Mouse (Mus musculus): ENCODE data around the gene Zfp446. TPM values are rescaled to one million over a fixed set of nuclear protein-coding genes. Genes with fewer than 3 reads are reported as not detected.
"Not testable (repeated sequence)": the region's sequence is repeated elsewhere in the genome, so short reads cannot be mapped to it uniquely, and the experiment has no call there.

The Zfp446 gene
- total RNA-seq (2022), result 10 to 100 TPM in 1 of 4 experiments, 1 to 10 TPM in 3; 7.5 to 10.8 (median 8.8) TPM

DNA sequence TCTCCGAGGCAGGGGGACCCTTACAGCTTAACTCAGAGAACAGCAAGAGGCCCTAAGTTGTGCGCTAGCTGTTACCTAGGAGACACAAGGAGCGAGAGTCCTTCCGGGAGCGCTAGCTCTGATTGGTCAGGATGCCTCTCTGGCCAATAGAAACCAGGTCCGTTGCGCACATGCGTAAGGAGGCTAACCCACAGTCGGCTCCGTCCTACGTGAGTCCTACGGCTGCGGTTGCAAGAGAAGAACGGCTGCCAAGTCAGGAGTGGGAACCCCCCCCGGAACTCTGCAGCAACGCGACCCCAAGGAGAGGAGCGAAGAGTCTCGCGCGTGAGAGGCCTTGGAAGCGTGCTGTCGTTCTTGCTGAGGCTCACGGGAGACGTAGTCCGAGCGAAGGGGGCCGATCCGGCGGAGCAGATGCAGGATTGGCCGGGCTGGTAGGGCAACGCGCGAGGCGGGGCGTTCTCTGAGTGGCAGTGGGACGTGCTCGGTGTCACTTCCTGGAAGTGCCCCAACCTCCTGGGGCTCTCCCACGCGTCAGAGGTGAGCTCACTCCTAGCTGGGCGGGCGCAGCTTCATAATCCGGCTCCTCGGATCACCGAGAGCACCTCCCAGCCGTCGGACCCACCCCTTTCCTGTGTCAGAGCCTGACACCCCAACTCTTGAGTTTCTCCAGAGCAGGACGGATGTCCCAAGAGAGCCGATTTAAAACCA, at the start of gene Zfp446:
Gene Zfp446 (plus strand): TSS at position 167 of the 708 bp plus-strand sequence.
- peak; percentile 99 for DNase-seq (ENCODE audit: low spot score in 2 of 2)

DNA sequence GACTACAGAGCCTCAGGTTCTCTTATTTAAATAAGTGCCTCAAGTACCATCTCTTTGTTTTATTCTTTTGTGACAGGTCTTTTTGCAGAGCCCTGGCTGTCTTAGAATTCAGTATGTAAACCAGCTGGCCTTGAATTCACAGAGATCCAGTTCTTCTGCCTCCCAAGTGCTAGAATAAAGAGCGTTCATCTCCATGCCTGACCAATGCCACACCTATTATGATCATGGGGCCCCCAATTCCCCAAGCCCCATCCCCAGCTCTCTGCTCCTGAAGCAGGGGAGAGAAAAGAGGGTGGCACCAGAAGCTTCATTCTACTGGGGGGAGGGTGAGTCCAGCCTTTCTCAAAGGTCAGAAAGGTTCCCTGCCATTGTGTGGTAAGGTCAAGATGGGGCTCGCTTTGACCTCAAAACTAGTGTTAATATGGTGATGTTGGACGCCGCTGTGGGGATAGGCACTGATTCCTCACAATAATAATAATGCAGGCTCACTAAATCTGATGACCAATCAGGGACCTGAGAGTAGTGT, 44.0 kb upstream of the Zfp446 start:
- DNase-seq (ENCODE audit: low spot score in 2 of 2), result no peak

DNA sequence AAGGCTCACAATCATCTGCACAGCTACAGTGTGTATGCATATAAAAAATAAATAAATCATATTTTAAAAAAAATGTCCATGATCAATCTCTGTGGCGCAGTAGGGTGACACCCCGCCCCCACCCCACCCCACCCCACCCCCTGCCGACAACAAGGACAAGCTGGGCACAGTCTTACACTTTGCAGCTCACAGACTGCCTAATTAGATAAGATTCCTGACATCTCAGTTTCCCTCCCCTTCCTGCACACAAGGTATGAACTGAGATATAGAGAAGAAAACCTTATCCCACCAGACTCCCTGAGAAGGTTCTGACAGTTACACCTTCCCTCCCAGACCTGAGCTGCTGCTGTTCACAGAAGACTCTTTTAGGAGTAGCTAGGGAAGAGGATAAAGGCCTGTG, 42.8 kb upstream of the Zfp446 start:
- DNase-seq (ENCODE audit: low spot score in 2 of 2), result no peak

DNA sequence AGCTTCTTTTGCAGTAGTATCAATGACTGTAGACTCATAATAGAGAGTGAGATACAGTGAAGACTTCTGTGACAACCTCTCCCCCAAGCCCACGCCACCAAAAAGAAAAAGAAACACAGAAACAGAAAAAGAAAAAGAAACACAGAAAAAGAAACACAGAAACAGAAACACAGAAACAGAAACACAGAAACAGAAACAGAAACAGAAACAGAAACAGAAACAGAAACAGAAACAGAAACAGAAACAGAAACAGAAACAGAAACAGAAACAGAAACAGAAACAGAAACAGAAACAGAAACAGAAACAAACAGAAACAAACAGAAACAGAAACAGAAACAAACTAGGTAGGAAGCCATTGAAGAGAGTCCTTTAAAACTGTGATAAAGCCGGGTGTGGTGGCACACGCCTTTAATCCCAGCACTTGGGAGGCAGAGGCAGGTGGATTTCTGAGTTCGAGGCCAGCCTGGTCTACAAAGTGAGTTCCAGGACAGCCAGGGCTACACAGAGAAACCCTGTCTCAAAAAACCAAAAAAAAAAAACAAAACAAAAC, 40.3 kb upstream of the Zfp446 start:
- not testable (repeated sequence) for DNase-seq (ENCODE audit: low spot score in 2 of 2)

DNA sequence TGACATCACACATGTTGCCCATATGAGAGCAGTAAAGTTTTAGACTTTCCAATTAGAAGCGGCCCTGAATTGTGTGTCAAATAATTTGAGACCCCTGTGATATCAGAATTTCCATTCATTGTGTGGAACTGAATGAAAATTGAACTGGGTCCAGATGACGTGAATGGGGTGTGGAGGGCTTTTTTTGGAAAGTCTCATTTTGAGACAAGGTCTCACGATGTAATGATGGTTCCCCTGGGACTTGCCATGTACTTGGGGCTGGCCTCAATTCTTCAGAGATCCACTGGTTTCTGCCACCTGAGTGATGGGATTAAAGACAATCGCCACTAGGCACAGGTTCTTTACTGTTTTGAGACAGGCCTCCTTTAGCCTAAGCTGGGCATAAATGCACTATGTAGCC, 37.0 kb upstream of the Zfp446 start:
- DNase-seq (ENCODE audit: low spot score in 2 of 2), result no peak

DNA sequence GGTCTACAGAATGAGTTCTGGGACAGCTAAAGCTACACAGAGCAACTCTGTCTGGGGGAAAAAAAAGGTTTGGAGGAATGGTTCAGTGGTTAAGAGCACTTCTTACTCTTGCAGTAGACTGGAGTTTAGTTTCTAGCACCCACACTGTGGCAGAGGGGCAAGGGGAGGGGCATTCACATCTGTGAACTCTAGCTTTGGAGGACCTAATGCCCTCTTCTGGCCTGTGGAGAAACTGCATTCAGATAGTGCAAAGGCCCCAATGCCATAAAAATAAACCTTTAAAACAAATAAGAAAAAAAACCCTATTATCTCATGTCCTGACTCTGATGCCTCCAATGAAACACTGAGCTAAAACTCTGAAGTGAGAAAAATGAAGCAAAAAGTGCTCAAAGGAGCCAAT, 34.2 kb upstream of the Zfp446 start:
- no peak for DNase-seq (ENCODE audit: low spot score in 2 of 2)

DNA sequence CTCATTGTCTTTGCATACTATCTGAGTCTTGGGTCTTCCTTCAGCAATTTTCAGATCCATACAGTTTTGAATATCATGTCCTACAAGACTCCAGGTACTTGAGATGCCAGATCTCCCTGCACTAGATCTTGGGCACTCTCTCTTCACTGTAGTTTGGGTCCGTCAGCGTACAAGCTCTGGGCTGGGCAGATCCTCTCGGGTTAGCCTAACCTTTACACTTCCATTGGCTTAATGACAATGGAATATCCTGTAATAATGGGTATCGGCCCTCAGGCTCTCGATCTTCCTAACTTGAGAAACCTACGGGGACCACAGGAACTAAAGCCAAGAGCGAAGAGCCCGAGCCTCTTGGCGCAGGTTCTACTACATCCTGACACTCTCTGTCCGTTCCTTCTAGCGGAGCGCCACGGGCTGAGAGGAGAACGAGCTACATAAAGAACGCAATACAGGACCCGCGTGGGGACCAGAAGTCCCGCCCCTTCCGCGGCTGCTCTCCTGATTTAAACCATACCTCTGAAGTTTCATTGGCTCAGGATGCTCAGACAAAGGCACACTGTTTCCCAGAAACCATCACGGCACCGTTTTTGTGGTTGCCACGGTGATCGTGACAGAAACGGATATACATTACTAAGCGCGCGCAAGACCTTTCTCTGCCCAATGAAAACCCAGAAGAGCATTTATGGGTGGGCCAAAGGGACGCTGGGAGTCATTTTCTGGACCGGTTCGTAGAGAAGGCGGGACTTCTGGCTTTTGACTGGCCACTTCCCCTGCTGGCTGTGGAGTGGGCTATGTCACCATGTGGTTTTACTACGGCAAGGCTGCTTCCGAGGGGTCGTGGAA, 28.4 kb upstream of the Zfp446 start:
- peak; percentile 97 to 98 for DNase-seq (ENCODE audit: low spot score in 2 of 2)

DNA sequence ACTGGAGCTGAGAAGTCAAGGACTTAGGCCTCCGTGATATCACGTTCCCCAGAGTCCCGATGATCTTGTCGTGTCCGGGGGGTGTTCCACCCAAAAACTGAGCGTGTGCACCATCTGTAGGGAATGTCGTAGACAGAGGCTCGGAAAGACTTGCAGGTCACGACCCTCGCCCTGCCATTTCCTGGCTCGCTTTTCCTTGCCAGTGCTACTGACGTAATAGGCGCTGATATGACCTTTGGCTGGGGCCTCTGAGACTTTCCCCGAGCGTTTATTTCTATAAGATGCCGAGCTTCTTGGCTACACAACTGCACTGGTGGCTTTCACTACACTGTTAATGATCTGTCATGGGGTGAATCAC, 27.8 kb upstream of the Zfp446 start:
- DNase-seq (ENCODE audit: low spot score in 2 of 2), result no peak

DNA sequence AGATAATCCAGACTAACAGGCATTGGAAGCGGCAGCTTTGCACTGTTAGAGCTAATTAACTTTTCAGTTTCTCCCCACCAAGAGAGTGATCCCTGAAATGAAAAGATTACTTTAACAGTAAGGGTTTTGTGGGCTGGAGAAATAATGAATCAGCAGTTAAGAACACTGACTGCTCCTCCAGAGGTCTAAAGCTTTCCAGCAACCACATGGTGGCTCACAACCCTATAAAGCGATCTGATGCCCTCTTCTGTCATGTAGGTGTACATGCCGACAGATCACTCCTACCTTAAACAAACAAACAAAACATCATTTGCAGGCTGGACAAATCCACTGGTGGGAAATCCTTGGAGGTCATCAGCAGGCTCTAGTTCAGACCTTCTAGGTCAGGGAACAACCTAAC, 22.8 kb upstream of the Zfp446 start:
- no peak for DNase-seq (ENCODE audit: low spot score in 2 of 2)

DNA sequence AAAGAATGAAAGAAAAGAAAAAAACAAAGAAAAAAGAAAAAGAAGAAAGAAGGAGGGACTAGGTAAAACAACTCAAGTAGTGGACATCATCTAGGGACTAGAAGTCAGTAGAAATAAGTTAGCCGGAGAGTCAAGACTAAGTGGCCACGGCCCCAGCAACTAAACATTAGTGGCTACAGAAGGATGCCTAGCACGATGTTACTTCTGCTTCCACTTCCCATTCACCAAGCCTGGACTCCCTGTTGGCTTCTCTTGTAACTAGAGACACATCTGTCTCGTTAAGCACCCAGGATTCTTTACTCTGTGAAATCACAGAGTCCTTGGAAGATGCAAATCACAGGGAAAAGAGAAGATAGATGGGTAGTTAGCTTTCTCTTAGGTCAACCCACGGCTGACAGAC, 20.1 kb upstream of the Zfp446 start:
- DNase-seq (ENCODE audit: low spot score in 2 of 2), result no peak

DNA sequence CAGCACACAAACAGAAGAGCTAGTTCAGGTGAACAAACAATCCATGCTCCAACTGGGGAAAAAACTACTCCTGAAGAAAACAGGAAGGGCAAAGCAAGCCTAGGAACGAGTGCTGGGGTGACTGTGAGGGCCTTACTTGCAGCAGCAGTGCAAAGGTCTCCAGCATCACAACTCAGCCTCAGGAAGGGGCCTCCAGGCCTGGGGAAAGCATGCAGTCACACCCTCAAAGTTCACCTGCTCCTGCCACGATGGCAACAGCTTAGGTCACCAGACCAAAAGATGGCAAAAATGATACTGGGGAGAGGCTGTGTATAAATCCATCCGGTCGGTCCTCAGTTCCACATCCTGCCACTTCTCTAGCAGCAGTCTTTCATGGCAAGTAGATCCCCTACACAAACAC, 18.7 kb upstream of the Zfp446 start:
- DNase-seq (ENCODE audit: low spot score in 2 of 2), result no peak

DNA sequence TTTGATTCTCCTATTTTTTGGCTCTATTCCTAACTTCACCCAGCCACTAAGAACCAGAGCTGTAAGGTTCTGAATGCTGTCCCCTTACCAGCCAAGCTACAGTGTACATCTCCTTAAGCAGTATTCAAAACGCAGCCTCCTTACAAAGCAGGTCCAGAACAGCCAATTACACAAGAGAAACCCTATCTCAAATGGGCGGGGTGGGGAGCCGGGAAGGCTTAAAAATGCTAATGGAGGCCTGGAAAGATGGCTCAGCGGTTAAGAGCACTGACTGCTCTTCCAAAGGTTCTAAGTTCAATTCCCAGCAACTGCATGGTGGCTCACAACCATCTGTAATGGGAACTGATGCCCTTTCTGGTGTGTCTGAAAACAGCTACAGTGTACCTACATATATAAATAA, 17.9 kb upstream of the Zfp446 start:
- DNase-seq (ENCODE audit: low spot score in 2 of 2), result no peak

DNA sequence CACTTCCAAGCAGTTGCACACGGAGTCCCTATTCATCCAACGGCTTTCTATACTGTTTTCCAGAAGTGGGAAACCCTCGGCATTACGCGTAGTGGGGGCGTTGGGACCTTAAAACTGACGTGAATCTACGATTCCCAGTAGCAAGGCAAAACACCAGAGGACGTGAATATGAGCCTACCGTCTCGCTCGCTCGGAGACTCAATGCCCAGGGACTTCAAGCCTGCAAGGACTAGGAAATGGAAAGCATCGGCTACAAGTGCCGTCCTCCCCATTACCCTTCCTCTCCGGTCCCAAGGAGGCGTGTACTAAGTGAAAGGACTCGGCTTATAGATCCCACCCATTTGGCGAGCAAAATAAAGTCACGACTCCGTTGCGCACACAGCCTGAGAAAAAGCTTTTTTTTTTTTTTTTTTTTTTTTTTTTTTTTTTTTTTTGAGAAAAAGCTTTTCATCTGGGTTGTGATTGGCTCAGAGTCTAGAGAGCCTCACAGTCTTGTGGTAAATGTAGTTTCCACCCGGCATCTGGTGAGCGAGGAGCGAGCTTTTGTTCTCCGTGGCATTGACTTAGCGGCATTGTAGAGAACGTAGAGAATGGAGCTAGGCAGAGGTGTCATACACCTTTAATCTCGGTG, 16.0 kb upstream of the Zfp446 start:
- peak; percentile 39 to 49 for DNase-seq (ENCODE audit: low spot score in 2 of 2)

DNA sequence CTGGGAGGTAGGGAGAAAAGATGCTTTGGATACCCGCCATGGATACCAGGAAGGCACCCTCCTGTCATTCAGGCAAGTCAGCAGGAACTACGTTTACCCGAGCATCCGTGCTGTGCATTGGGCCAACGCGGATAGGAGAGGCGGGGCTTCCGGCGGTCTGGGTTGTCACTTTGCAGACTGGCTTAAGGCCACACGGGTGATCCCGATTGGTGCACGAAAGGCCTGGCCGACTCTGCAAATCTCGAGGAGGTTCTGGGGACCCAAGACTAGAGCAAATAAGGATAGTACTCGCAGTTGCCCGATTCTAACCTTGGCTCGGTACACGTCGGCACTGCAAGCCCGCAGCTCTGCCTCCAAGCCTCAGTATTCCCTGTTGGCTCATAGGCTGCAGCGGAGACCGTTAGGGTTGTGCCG, 12.0 kb upstream of the Zfp446 start, which contains the start of gene Zfp324:
Gene Zfp324 (plus strand): TSS at position 161 of the 414 bp plus-strand sequence.
- peak; percentile 91 for DNase-seq (ENCODE audit: low spot score in 2 of 2)

DNA sequence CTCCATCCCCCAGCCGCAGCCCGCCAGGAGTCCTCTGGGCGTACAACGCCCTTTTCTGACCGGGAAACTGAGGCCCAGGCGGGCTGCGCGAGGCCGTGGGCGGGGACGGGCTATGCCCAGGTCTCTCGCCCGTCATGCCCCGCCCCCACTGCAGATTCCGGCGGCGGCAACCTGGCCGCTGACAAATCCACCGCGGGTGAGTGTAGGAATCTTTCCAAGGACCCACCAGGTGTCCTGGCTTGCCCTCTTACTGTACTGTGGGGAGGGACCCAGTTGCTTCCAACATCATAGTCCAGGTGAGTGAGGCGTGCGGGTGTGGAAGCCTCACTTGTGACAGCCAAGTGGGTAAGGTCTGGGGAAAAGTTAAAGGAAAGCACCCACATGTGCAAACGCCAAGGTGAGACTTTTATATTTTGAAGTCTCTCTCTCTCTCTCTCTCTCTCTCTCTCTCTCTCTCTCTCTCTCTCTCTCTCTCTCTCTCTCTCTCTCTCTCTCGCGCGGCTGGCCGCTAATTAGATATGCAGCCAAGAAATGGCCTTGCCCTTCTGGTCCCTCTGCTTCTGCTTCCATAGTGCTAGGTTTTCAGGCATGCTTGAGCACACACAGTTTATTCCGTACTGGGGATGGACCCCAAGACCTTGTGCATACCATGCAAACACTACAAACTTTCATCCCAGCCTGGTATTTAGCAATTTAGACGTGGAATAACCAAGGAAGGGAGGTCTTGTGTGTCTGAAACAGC, 11.4 kb upstream of the Zfp446 start:
- peak in 1 of 2 experiments; percentile 27 for DNase-seq (ENCODE audit: low spot score in 2 of 2)

DNA sequence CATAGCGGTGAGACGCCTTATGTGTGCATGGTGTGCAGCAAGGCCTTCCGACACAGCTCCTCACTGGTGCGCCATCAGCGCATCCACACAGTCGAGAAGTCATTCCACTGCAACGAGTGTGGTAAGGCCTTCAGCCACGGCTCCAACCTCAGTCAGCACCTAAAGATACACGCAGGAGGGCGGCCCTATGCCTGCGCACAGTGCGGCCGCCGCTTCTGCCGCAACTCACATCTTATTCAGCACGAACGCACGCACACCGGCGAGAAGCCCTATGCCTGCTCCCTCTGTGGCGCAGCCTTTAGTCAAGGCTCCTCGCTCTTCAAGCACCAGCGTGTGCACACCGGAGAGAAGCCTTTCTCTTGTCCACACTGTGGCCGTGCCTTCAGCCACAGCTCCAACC, 6.7 kb upstream of the Zfp446 start:
- no peak for DNase-seq (ENCODE audit: low spot score in 2 of 2)

DNA sequence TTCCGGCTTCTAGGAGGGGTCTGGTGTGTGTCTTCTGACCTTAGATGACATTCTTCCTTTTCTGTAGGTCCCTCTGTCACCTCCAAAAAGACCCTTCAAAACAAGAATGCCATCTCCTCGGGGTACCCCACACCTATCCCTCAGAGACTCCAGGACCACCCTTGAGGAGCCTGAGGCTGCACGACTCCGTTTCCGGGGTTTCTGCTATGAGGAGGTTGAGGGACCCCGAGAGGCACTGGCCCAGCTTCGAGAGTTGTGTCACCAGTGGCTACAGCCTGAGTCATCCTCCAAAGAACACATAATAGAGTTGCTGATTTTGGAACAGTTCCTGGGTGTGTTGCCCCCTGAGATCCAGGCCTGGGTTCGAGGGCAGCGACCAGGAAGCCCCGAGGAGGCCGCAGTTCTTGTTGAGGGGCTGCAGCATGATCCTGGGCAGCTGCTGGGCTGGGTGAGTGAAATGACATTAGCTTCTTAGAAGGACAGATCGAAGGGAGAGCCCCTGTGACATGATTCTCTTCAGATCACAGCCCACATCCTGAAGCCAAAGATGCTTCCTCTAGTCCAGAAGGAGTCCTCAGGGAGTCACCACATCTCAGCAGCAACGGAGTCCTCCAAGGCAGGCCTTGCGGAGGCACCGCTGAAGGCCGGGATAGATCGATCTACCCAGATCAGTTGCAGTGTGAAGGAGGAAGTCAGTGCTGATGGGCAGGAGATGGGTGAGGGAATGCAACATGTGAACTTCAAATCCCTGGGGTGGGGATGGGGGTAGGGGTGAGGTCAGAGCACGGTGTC, 1.5 kb downstream of the Zfp446 start:
- no peak for DNase-seq (ENCODE audit: low spot score in 2 of 2)

DNA sequence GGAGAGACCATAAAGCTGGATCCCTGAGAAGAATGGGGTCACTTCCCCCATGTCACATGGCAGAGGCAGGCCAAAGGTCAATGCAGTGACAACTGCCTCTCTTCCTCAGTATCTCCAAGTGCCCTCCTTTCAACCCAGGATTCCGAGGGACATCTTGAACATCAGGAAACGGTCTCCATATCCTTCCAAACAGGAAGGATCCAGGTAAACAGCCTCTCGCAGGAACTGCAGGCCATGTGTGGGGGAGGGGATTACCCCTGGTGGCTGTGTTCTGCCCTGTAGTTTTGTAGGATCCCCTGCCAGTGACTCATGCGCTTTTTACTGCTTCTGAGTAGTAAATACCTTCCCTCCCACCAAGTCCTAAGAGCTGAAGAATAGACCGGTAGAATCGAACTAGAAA, 2.1 kb downstream of the Zfp446 start:
- DNase-seq (ENCODE audit: low spot score in 2 of 2), result no peak

DNA sequence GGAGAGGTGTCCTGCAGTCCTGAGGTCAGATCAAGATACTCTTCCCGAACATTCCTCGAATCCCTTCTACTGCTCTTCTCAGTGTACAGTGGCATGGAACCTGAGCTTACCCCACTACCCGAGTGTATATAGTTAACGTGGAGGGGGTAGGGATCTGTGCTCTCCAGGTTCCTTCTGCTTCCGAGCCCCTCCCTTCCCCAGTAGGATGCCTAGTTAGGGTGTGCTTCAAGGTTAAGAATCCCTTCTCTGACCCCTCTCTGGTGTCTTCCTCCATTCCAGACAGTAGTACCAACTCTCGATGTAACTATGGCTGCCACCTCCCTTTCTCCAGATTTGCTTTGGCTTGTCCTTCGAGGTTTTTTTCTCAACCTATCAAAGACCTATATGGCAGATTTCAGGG, 2.6 kb downstream of the Zfp446 start:
- no peak for DNase-seq (ENCODE audit: low spot score in 2 of 2)

DNA sequence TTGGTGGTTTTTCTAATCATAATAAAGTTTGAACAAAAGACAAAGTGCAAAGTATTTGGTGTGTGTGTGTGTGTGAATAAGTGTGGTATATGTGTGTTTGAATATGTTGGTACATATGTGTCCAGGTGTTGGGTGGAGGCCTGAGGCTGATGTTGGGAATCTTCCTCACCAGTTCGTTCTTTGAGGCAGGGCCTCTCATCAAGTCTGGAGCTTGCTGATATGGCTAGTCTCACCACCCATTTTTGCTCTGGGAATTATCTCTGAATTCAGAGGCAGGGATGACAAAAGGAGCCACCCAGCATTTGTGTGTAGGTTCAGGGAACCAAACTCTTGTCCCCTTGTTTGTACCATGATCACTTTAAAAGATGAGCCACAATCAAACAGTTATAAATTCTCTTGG, 8.1 kb downstream of the Zfp446 start:
- DNase-seq (ENCODE audit: low spot score in 2 of 2), result no peak

Measured in layer of hippocampus, adult 8-10 months (tissue).